Mouse (Mus musculus) limb, embryonic 14.5 days (tissue): ENCODE measurements around the gene Edar. TPM values are rescaled to one million over a fixed set of nuclear protein-coding genes. Genes with fewer than 3 reads are reported as not detected.

Experiments used
- ATAC-seq: fragments of 200-750 bp; cut with Nextera tagmentation; 2 replicates; pipeline ENCODE4 v1.8.0; 2017; ENCODE audit warnings: low read depth, moderate number of reproducible peaks, moderate TSS enrichment; ENCODE audit not compliant: low FRiP score
- DNase-seq: peaks from one replicate; pipeline ENCODE4 v3.0.0-alpha.2; 2015; ENCODE audit warnings: low spot score
- H3K27ac ChIP-seq: fragments of 300-500 bp; sonication (generic); replicated peaks from 2 replicates; pipeline ENCODE4 v1.5.1; 2014; ENCODE audit warnings: low read depth, mild to moderate bottlenecking, low read length, moderate library complexity, mixed read lengths
- H3K27me3 ChIP-seq: fragments of 300-500 bp; sonication (generic); 2 replicates; pipeline ENCODE4 v1.6.1; 2014; ENCODE audit warnings: low read length, mixed read lengths; ENCODE audit not compliant: control insufficient read depth, insufficient read depth
- H3K36me3 ChIP-seq: fragments of 300-500 bp; sonication (generic); 2 replicates; pipeline ENCODE4 v1.6.1; 2014; ENCODE audit warnings: mild to moderate bottlenecking, low read length, moderate library complexity, mixed read lengths; ENCODE audit not compliant: control insufficient read depth, insufficient read depth
- H3K4me1 ChIP-seq: fragments of 300-500 bp; sonication (generic); 2 replicates; pipeline ENCODE4 v1.6.1; 2014; ENCODE audit warnings: antibody characterized with exemption, low read length, mixed read lengths; ENCODE audit not compliant: control insufficient read depth, insufficient read depth
- H3K4me2 ChIP-seq: fragments of 300-500 bp; sonication (generic); replicated peaks from 2 replicates; pipeline ENCODE4 v1.6.1; 2014; ENCODE audit warnings: low read depth, mild to moderate bottlenecking, low read length, moderate library complexity; ENCODE audit not compliant: severe bottlenecking
- H3K4me3 ChIP-seq: fragments of 300-500 bp; sonication (generic); replicated peaks from 2 replicates; pipeline ENCODE4 v1.5.1; 2014; ENCODE audit warnings: low read length
- H3K9ac ChIP-seq: fragments of 300-500 bp; sonication (generic); 2 replicates; pipeline ENCODE4 v1.6.1; 2014; ENCODE audit warnings: mild to moderate bottlenecking, low read depth, low read length, moderate library complexity; ENCODE audit not compliant: severe bottlenecking
- H3K9me3 ChIP-seq: fragments of 300-500 bp; sonication (generic); 2 replicates; pipeline ENCODE4 v1.6.1; 2016; ENCODE audit warnings: low read length; ENCODE audit not compliant: control insufficient read depth
- POLR2A ChIP-seq: fragments of 200-500 bp; IDR thresholded peaks from 2 replicates; pipeline ENCODE4 v1.8.0; 2012; ENCODE audit warnings: inconsistent platforms, mild to moderate bottlenecking, moderate library complexity, borderline replicate concordance; ENCODE audit not compliant: insufficient read depth, insufficient read length; ENCODE audit errors: extremely low read depth
- WGBS: fragments of 180-500 bp; shearing (Covaris S2); extraction: QIAGEN DNeasy Blood & Tissue Kit; methylation state at CpG from one replicate; pipeline ENCODE4 v1.1.7; 2014; 5-methylcytosine and 5-hydroxymethylcytosine counted together
- polyA plus RNA-seq, 2 experiments: library from polyadenylated mRNA; depleted of rRNA in 1 of 2; stranded (reverse) in 1 of 2; unstranded in 1 of 2; fragments of >200 nt; fragmentation: Nextera tagmentation in 1 of 2; extraction: Ambion mirVana in 1 of 2; gene quantifications; 2 replicates each; pipeline versions ENCODE4 v1.2.1 to v1.2.3; 2012 to 2014

Edar gene
- polyA plus RNA-seq, 2 experiments = 2.2 to 2.8 TPM

- peak; percentile 78 for ATAC-seq
These were observed 74.0 kb downstream of the Edar start for GRCm38 (mm10) chr10:58601431-58601901.

GRCm38 (mm10) chr10:58600983-58601382 lies 74.5 kb downstream of the Edar start:
- H3K27me3 ChIP-seq = no peaks in the 10 kb centered on the region
- H3K4me2 ChIP-seq = no peak overlapping the region
- no peaks in the 10 kb centered on the region for H3K36me3 ChIP-seq
- TF ChIP-seq POLR2A = no peak
- no peaks in the 10 kb centered on the region for H3K9me3 ChIP-seq
- ATAC-seq (no peak), DNase-seq (no peak)
- H3K4me3 ChIP-seq = no peak overlapping the region
- H3K4me1 ChIP-seq = peaks cover 5% of the 10 kb centered on the region; the same call in 1 of the 2 replicates
- 9% methylated on average over 5 of the region's 5 CpGs for WGBS
- H3K9ac ChIP-seq = no peak overlapping the region
- H3K27ac ChIP-seq = no peak overlapping the region

More at GRCm38 (mm10) chr10:58601431-58601901, 74.0 kb downstream of the Edar start:
- no peak overlapping the region for H3K4me3 ChIP-seq
- DNase-seq = peak; percentile 77
- no peaks in the 10 kb centered on the region for H3K9me3 ChIP-seq
- no peak for TF ChIP-seq POLR2A
- H3K4me1 ChIP-seq = peaks cover 5% of the 10 kb centered on the region; the same call in 1 of the 2 replicates
- no peaks in the 10 kb centered on the region for H3K27me3 ChIP-seq
- H3K9ac ChIP-seq = no peak overlapping the region
- no peak overlapping the region for H3K27ac ChIP-seq
- no peak overlapping the region for H3K4me2 ChIP-seq
- WGBS = 18% methylated on average over 6 of the region's 6 CpGs
- no peaks in the 10 kb centered on the region for H3K36me3 ChIP-seq

- WGBS = 89% methylated on average over 5 of the region's 5 CpGs
- H3K4me1 ChIP-seq = peaks cover 5% of the 10 kb centered on the region; the same call in 1 of the 2 replicates
- H3K4me3 ChIP-seq = no peak overlapping the region
- no peaks in the 10 kb centered on the region for H3K27me3 ChIP-seq
- DNase-seq (no peak), ATAC-seq (no peak)
- no peaks in the 10 kb centered on the region for H3K9me3 ChIP-seq
- H3K27ac ChIP-seq = no peak overlapping the region
- TF ChIP-seq POLR2A = no peak
- no peaks in the 10 kb centered on the region for H3K36me3 ChIP-seq
- H3K9ac ChIP-seq = no peak overlapping the region
- no peak overlapping the region for H3K4me2 ChIP-seq
These were observed 75.3 kb downstream of the Edar start for GRCm38 (mm10) chr10:58600151-58600550.

- 75% methylated on average over 5 of the region's 5 CpGs for WGBS
- no peak for TF ChIP-seq POLR2A
- Histone ChIP-seq H3K4me3 (no peak overlapping the region), H3K9me3 (no peaks in the 10 kb centered on the region), H3K9ac (no peak overlapping the region), H3K27ac (no peak overlapping the region), H3K36me3 (no peaks in the 10 kb centered on the region), H3K4me2 (no peak overlapping the region), H3K4me1 (no peaks in the 10 kb centered on the region), H3K27me3 (no peaks in the 10 kb centered on the region)
- ATAC-seq = no peak
- no peak for DNase-seq
These were observed 79.6 kb downstream of the Edar start for GRCm38 (mm10) chr10:58595821-58596220.

GRCm38 (mm10) chr10:58595197-58595596 lies 80.3 kb downstream of the Edar start:
- Histone ChIP-seq H3K9ac (no peak overlapping the region), H3K4me3 (no peak overlapping the region), H3K36me3 (no peaks in the 10 kb centered on the region), H3K4me1 (no peaks in the 10 kb centered on the region), H3K27ac (no peak overlapping the region), H3K27me3 (no peaks in the 10 kb centered on the region), H3K4me2 (no peak overlapping the region), H3K9me3 (no peaks in the 10 kb centered on the region)
- 88% methylated on average over 3 of the region's 3 CpGs for WGBS
- ATAC-seq = no peak
- TF ChIP-seq POLR2A = no peak
- DNase-seq = no peak

GRCm38 (mm10) chr10:58594486-58594885 lies 81.0 kb downstream of the Edar start:
- Histone ChIP-seq H3K9me3 (no peaks in the 10 kb centered on the region), H3K36me3 (no peaks in the 10 kb centered on the region), H3K4me2 (no peak overlapping the region), H3K4me3 (no peak overlapping the region), H3K9ac (no peak overlapping the region), H3K27me3 (no peaks in the 10 kb centered on the region), H3K27ac (no peak overlapping the region), H3K4me1 (no peaks in the 10 kb centered on the region)
- 84% methylated on average over 3 of the region's 3 CpGs for WGBS
- DNase-seq (no peak), ATAC-seq (no peak)
- no peak for TF ChIP-seq POLR2A
